Mouse (Mus musculus): ENCODE data around the gene Foxd2. TPM values are rescaled to one million over a fixed set of nuclear protein-coding genes. Genes with fewer than 3 reads are reported as not detected.

Foxd2 gene
- polyA plus RNA-seq, 1 experiment from 2014 or later = 0.32 TPM

GRCm38 (mm10) chr4:114907951-114908828, 483 bp downstream of the Foxd2 start:
- Histone ChIP-seq H3K36me3 (no peaks in the 10 kb centered on the region), H3K9ac (peak overlapping the region; percentile 26), H3K4me1 (peaks cover 27% of the 10 kb centered on the region), H3K4me3 (replicated peaks) (peak overlapping the region; percentile 53), H3K27ac (no peak overlapping the region), H3K4me2 (peak overlapping the region; percentile 95), H3K9me3 (no peaks in the 10 kb centered on the region), H3K27me3 (replicated peaks) (peaks cover 95% of the 10 kb centered on the region)
- WGBS = under 1% methylated on average over 96 of the region's 103 CpGs
- peak; percentile 24 for ATAC-seq (ENCODE audit: insufficient read depth, low FRiP score, low read depth)

- H3K4me1 ChIP-seq = peaks cover 27% of the 10 kb centered on the region
- peak overlapping the region; percentile 95 for H3K4me2 ChIP-seq
- H3K9ac ChIP-seq = no peak overlapping the region
- H3K27ac ChIP-seq = no peak overlapping the region
- H3K9me3 ChIP-seq = no peaks in the 10 kb centered on the region
- no peak for ATAC-seq (ENCODE audit: insufficient read depth, low FRiP score, low read depth)
- peaks cover 95% of the 10 kb centered on the region for H3K27me3 ChIP-seq (replicated peaks)
- peak overlapping the region; percentile 53 for H3K4me3 ChIP-seq (replicated peaks)
- H3K36me3 ChIP-seq = no peaks in the 10 kb centered on the region
- 4% methylated on average over 74 of the region's 74 CpGs for WGBS
Observed at GRCm38 (mm10) chr4:114907056-114907917, 1.4 kb downstream of the Foxd2 start.

GRCm38 (mm10) chr4:114905969-114906680, 2.5 kb downstream of the Foxd2 start:
- Histone ChIP-seq H3K4me3 (replicated peaks) (no peak overlapping the region), H3K9me3 (no peaks in the 10 kb centered on the region), H3K36me3 (no peaks in the 10 kb centered on the region), H3K9ac (no peak overlapping the region), H3K27ac (no peak overlapping the region), H3K27me3 (replicated peaks) (peaks cover 96% of the 10 kb centered on the region), H3K4me2 (no peak overlapping the region), H3K4me1 (peaks cover 27% of the 10 kb centered on the region)
- 24% methylated on average over 10 of the region's 10 CpGs for WGBS
- no peak for ATAC-seq (ENCODE audit: insufficient read depth, low FRiP score, low read depth)

GRCm38 (mm10) chr4:114905501-114905900, 3.2 kb downstream of the Foxd2 start:
- ATAC-seq (ENCODE audit: insufficient read depth, low FRiP score, low read depth) = no peak
- peaks cover 27% of the 10 kb centered on the region for H3K4me1 ChIP-seq
- peaks cover 96% of the 10 kb centered on the region for H3K27me3 ChIP-seq (replicated peaks)
- 57% methylated on average over 3 of the region's 3 CpGs for WGBS
- no peaks in the 10 kb centered on the region for H3K9me3 ChIP-seq
- H3K36me3 ChIP-seq = no peaks in the 10 kb centered on the region
- H3K9ac ChIP-seq = no peak overlapping the region
- no peak overlapping the region for H3K4me3 ChIP-seq (replicated peaks)
- H3K27ac ChIP-seq = no peak overlapping the region
- H3K4me2 ChIP-seq = no peak overlapping the region

- Histone ChIP-seq H3K4me1 (peaks cover 13% of the 10 kb centered on the region), H3K4me2 (no peak overlapping the region), H3K9ac (no peak overlapping the region), H3K36me3 (no peaks in the 10 kb centered on the region), H3K27ac (no peak overlapping the region), H3K4me3 (replicated peaks) (no peak overlapping the region), H3K27me3 (replicated peaks) (peaks cover 99% of the 10 kb centered on the region), H3K9me3 (no peaks in the 10 kb centered on the region)
- WGBS = 10% methylated on average over 11 of the region's 11 CpGs
- ATAC-seq (ENCODE audit: insufficient read depth, low FRiP score, low read depth) = no peak
Observed at GRCm38 (mm10) chr4:114903422-114903782, 5.3 kb downstream of the Foxd2 start.

- no peak for ATAC-seq (ENCODE audit: insufficient read depth, low FRiP score, low read depth)
- no peaks in the 10 kb centered on the region for H3K36me3 ChIP-seq
- no peak overlapping the region for H3K9ac ChIP-seq
- peaks cover 8% of the 10 kb centered on the region for H3K4me1 ChIP-seq
- peaks cover 99% of the 10 kb centered on the region for H3K27me3 ChIP-seq (replicated peaks)
- 2% methylated on average over 39 of the region's 39 CpGs for WGBS
- no peaks in the 10 kb centered on the region for H3K9me3 ChIP-seq
- H3K4me3 ChIP-seq (replicated peaks) = no peak overlapping the region
- H3K27ac ChIP-seq = no peak overlapping the region
- no peak overlapping the region for H3K4me2 ChIP-seq
Observed at GRCm38 (mm10) chr4:114902641-114903421, 5.8 kb downstream of the Foxd2 start.

- Histone ChIP-seq H3K36me3 (no peaks in the 10 kb centered on the region), H3K27ac (no peak overlapping the region), H3K9me3 (no peaks in the 10 kb centered on the region), H3K4me3 (replicated peaks) (peak overlapping the region; percentile 14; the same call in 1 of the 2 replicates), H3K4me2 (peak overlapping the region; percentile 34), H3K4me1 (no peaks in the 10 kb centered on the region), H3K9ac (no peak overlapping the region), H3K27me3 (replicated peaks) (peaks cover 89% of the 10 kb centered on the region)
- ATAC-seq (ENCODE audit: insufficient read depth, low FRiP score, low read depth) = no peak
- 1% methylated on average over 42 of the region's 42 CpGs for WGBS
Observed at GRCm38 (mm10) chr4:114901643-114902351, 6.9 kb downstream of the Foxd2 start.

GRCm38 (mm10) chr4:114900866-114901642, 7.6 kb downstream of the Foxd2 start:
- no peaks in the 10 kb centered on the region for H3K9me3 ChIP-seq
- no peak overlapping the region for H3K4me3 ChIP-seq (replicated peaks)
- WGBS = 6% methylated on average over 33 of the region's 33 CpGs
- ATAC-seq (ENCODE audit: insufficient read depth, low FRiP score, low read depth) = no peak
- H3K4me1 ChIP-seq = no peaks in the 10 kb centered on the region
- peaks cover 82% of the 10 kb centered on the region for H3K27me3 ChIP-seq (replicated peaks)
- H3K9ac ChIP-seq = no peak overlapping the region
- no peaks in the 10 kb centered on the region for H3K36me3 ChIP-seq
- H3K4me2 ChIP-seq = no peak overlapping the region
- no peak overlapping the region for H3K27ac ChIP-seq

- Histone ChIP-seq H3K27ac (no peak overlapping the region), H3K4me3 (replicated peaks) (no peak overlapping the region), H3K9me3 (no peaks in the 10 kb centered on the region), H3K4me2 (no peak overlapping the region), H3K4me1 (no peaks in the 10 kb centered on the region), H3K36me3 (no peaks in the 10 kb centered on the region), H3K27me3 (replicated peaks) (peaks cover 70% of the 10 kb centered on the region), H3K9ac (no peak overlapping the region)
- 14% methylated on average over 3 of the region's 3 CpGs for WGBS
- ATAC-seq (ENCODE audit: insufficient read depth, low FRiP score, low read depth) = no peak
Observed at GRCm38 (mm10) chr4:114899885-114900284, 8.8 kb downstream of the Foxd2 start.

- H3K9ac ChIP-seq = no peak overlapping the region
- H3K9me3 ChIP-seq = no peaks in the 10 kb centered on the region
- no peak for ATAC-seq (ENCODE audit: insufficient read depth, low FRiP score, low read depth)
- WGBS = 10% methylated on average over 4 of the region's 4 CpGs
- H3K4me2 ChIP-seq = no peak overlapping the region
- H3K4me3 ChIP-seq (replicated peaks) = no peak overlapping the region
- peaks cover 56% of the 10 kb centered on the region for H3K27me3 ChIP-seq (replicated peaks)
- H3K36me3 ChIP-seq = no peaks in the 10 kb centered on the region
- H3K27ac ChIP-seq = no peak overlapping the region
- H3K4me1 ChIP-seq = no peaks in the 10 kb centered on the region
Observed at GRCm38 (mm10) chr4:114897853-114898252, 10.8 kb downstream of the Foxd2 start.

Data from stomach, embryonic 15.5 days (tissue).